Mouse (Mus musculus): ENCODE results near the gene Fam98a. TPM values are rescaled to one million over a fixed set of nuclear protein-coding genes. Genes with fewer than 3 reads are reported as not detected.

Gene Fam98a
- polyA plus RNA-seq, 1 experiment from 2014 or later, result 31.3 TPM

- Histone ChIP-seq H3K27ac (no peak overlapping the region), H3K9ac (no peak overlapping the region), H3K4me2 (replicated peaks) (no peak overlapping the region), H3K27me3 (no peaks in the 10 kb centered on the region), H3K4me1 (0 out of 2 replicates have a peak, but pooled peaks cover 5% of the 10 kb centered on the region), H3K4me3 (no peak overlapping the region), H3K9me3 (replicated peaks) (no peaks in the 10 kb centered on the region), H3K36me3 (peaks cover 27% of the 10 kb centered on the region)
- WGBS, result 87% methylated on average over 7 of the region's 7 CpGs
- ATAC-seq (ENCODE audit: low FRiP score), result no peak
These were observed 14.7 kb downstream of the Fam98a start for GRCm38 (mm10) chr17:75537050-75537445.

GRCm38 (mm10) chr17:75536396-75537049 lies 15.2 kb downstream of the Fam98a start:
- H3K4me3 ChIP-seq, result no peak overlapping the region
- WGBS, result 42% methylated on average over 6 of the region's 6 CpGs
- H3K9me3 ChIP-seq (replicated peaks), result no peaks in the 10 kb centered on the region
- H3K27me3 ChIP-seq, result no peaks in the 10 kb centered on the region
- H3K36me3 ChIP-seq, result peaks cover 27% of the 10 kb centered on the region
- H3K4me1 ChIP-seq, result 0 out of 2 replicates have a peak, but pooled peaks cover 5% of the 10 kb centered on the region
- peak; percentile 69 for ATAC-seq (ENCODE audit: low FRiP score)
- H3K27ac ChIP-seq, result no peak overlapping the region
- no peak overlapping the region for H3K4me2 ChIP-seq (replicated peaks)
- no peak overlapping the region for H3K9ac ChIP-seq

- Histone ChIP-seq H3K9ac (no peak overlapping the region), H3K4me1 (0 out of 2 replicates have a peak, but pooled peaks cover 5% of the 10 kb centered on the region), H3K36me3 (peaks cover 27% of the 10 kb centered on the region), H3K9me3 (replicated peaks) (no peaks in the 10 kb centered on the region), H3K4me3 (no peak overlapping the region), H3K27me3 (no peaks in the 10 kb centered on the region), H3K4me2 (replicated peaks) (no peak overlapping the region), H3K27ac (no peak overlapping the region)
- WGBS, result 93% methylated on average over 4 of the region's 4 CpGs
- no peak for ATAC-seq (ENCODE audit: low FRiP score)
These were observed 16.1 kb downstream of the Fam98a start for GRCm38 (mm10) chr17:75535612-75536011.

GRCm38 (mm10) chr17:75534314-75535020 lies 17.3 kb downstream of the Fam98a start:
- WGBS, result 69% methylated on average over 12 of the region's 12 CpGs
- peak; percentile 56; the same call in 1 of the 2 replicates for ATAC-seq (ENCODE audit: low FRiP score)
- H3K9ac ChIP-seq, result no peak overlapping the region

GRCm38 (mm10) chr17:75532469-75532986 lies 19.2 kb downstream of the Fam98a start:
- H3K4me1 ChIP-seq, result 0 out of 2 replicates have a peak, but pooled peaks cover 5% of the 10 kb centered on the region
- H3K27me3 ChIP-seq, result no peaks in the 10 kb centered on the region
- no peak overlapping the region for H3K4me3 ChIP-seq
- no peak overlapping the region for H3K4me2 ChIP-seq (replicated peaks)
- H3K9ac ChIP-seq, result no peak overlapping the region
- H3K36me3 ChIP-seq, result peaks cover 16% of the 10 kb centered on the region; the same call in 1 of the 2 replicates
- H3K9me3 ChIP-seq (replicated peaks), result no peaks in the 10 kb centered on the region
- ATAC-seq (ENCODE audit: low FRiP score), result no peak
- no peak overlapping the region for H3K27ac ChIP-seq
- WGBS, result 76% methylated on average over 6 of the region's 6 CpGs

More at GRCm38 (mm10) chr17:75534314-75535020, 17.3 kb downstream of the Fam98a start:
- Histone ChIP-seq H3K27ac (no peak overlapping the region), H3K4me1 (0 out of 2 replicates have a peak, but pooled peaks cover 5% of the 10 kb centered on the region), H3K36me3 (peaks cover 29% of the 10 kb centered on the region), H3K27me3 (no peaks in the 10 kb centered on the region), H3K4me2 (replicated peaks) (no peak overlapping the region), H3K9me3 (replicated peaks) (no peaks in the 10 kb centered on the region), H3K4me3 (no peak overlapping the region)

GRCm38 (mm10) chr17:75529222-75529935 lies 22.4 kb downstream of the Fam98a start:
- Histone ChIP-seq H3K4me1 (0 out of 2 replicates have a peak, but pooled peaks cover 2% of the 10 kb centered on the region), H3K36me3 (peaks cover 5% of the 10 kb centered on the region; the same call in 1 of the 2 replicates), H3K9ac (no peak overlapping the region), H3K27ac (no peak overlapping the region), H3K9me3 (replicated peaks) (no peaks in the 10 kb centered on the region), H3K4me3 (no peak overlapping the region), H3K27me3 (no peaks in the 10 kb centered on the region), H3K4me2 (replicated peaks) (no peak overlapping the region)
- no peak for ATAC-seq (ENCODE audit: low FRiP score)
- WGBS, result 88% methylated on average over 14 of the region's 14 CpGs

- Histone ChIP-seq H3K36me3 (peaks cover 5% of the 10 kb centered on the region; the same call in 1 of the 2 replicates), H3K4me2 (replicated peaks) (no peak overlapping the region), H3K4me1 (peaks cover 9% of the 10 kb centered on the region; the same call in 1 of the 2 replicates), H3K27me3 (no peaks in the 10 kb centered on the region; the same call in 1 of the 2 replicates), H3K9ac (no peak overlapping the region), H3K9me3 (replicated peaks) (no peaks in the 10 kb centered on the region), H3K27ac (no peak overlapping the region), H3K4me3 (no peak overlapping the region)
- WGBS, result 88% methylated on average over 1 of the region's 1 CpGs
- ATAC-seq (ENCODE audit: low FRiP score), result no peak
These were observed 25.3 kb downstream of the Fam98a start for GRCm38 (mm10) chr17:75526411-75526810.

GRCm38 (mm10) chr17:75523812-75524211 lies 27.9 kb downstream of the Fam98a start:
- WGBS, result 74% methylated on average over 3 of the region's 3 CpGs
- Histone ChIP-seq H3K9me3 (replicated peaks) (no peaks in the 10 kb centered on the region), H3K27me3 (no peaks in the 10 kb centered on the region; the same call in 1 of the 2 replicates), H3K4me2 (replicated peaks) (no peak overlapping the region), H3K4me3 (no peak overlapping the region), H3K4me1 (peaks cover 12% of the 10 kb centered on the region; the same call in 1 of the 2 replicates), H3K36me3 (no peaks in the 10 kb centered on the region), H3K27ac (no peak overlapping the region), H3K9ac (no peak overlapping the region)
- ATAC-seq (ENCODE audit: low FRiP score), result no peak

- H3K9me3 ChIP-seq (replicated peaks), result no peaks in the 10 kb centered on the region
- peaks cover 12% of the 10 kb centered on the region; the same call in 1 of the 2 replicates for H3K4me1 ChIP-seq
- WGBS, result 23% methylated on average over 9 of the region's 9 CpGs
- H3K27me3 ChIP-seq, result no peaks in the 10 kb centered on the region; the same call in 1 of the 2 replicates
- no peak overlapping the region for H3K9ac ChIP-seq
- no peak overlapping the region for H3K4me2 ChIP-seq (replicated peaks)
- no peak for ATAC-seq (ENCODE audit: low FRiP score)
- H3K4me3 ChIP-seq, result no peak overlapping the region
- H3K36me3 ChIP-seq, result no peaks in the 10 kb centered on the region
- H3K27ac ChIP-seq, result no peak overlapping the region
These were observed 29.2 kb downstream of the Fam98a start for GRCm38 (mm10) chr17:75522347-75523065.

GRCm38 (mm10) chr17:75521236-75521842 lies 30.4 kb downstream of the Fam98a start:
- H3K27ac ChIP-seq, result no peak overlapping the region
- WGBS, result 14% methylated on average over 6 of the region's 6 CpGs
- no peak for ATAC-seq (ENCODE audit: low FRiP score)
- no peaks in the 10 kb centered on the region for H3K36me3 ChIP-seq
- H3K4me2 ChIP-seq (replicated peaks), result no peak overlapping the region
- no peak overlapping the region for H3K9ac ChIP-seq
- no peaks in the 10 kb centered on the region for H3K9me3 ChIP-seq (replicated peaks)
- no peak overlapping the region for H3K4me3 ChIP-seq
- H3K4me1 ChIP-seq, result peaks cover 12% of the 10 kb centered on the region; the same call in 1 of the 2 replicates
- no peaks in the 10 kb centered on the region; the same call in 1 of the 2 replicates for H3K27me3 ChIP-seq
